8 mouse cellular contexts compared by ENCODE assay signal in genomic region chr11:108910328-108910886, GRCm38 (mm10). TPM values are rescaled to one million over a fixed set of nuclear protein-coding genes. Genes with fewer than 3 reads are reported as not detected.
DNase-seq lines count a peak whose midpoint lies in the region; ATAC-seq and TF ChIP-seq lines count a peak whose summit lies in the region.

No protein-coding gene starts in this region.

- H3K4me2 ChIP-seq in neural tube, embryonic 12.5 days (replicated peaks), result peak overlapping the region; percentile 48; the same call in 1 of the 2 replicates
- peak overlapping the region; percentile 45 for H3K4me2 ChIP-seq in intestine, embryonic 16.5 days (ENCODE audit: low read depth, low read length)
- H3K4me2 ChIP-seq in stomach, postnatal 0 days (replicated peaks; ENCODE audit: low read depth), result peak overlapping the region; percentile 47

- no peaks in the 10 kb centered on the region for H3K79me2 ChIP-seq in heart, adult 2 months (replicated peaks; ENCODE audit: control insufficient read depth, insufficient read depth, low read length)

- peaks cover 2% of the 10 kb centered on the region; the same call in 1 of the 2 replicates for H3K4me1 ChIP-seq in heart, adult 2 months (ENCODE audit: control insufficient read depth, insufficient read depth, low read length)
- H3K4me1 ChIP-seq in neural tube, embryonic 12.5 days, result peaks cover 15% of the 10 kb centered on the region; the same call in 1 of the 2 replicates
- H3K4me1 ChIP-seq in intestine, embryonic 16.5 days (ENCODE audit: control insufficient read depth, insufficient read depth, low read length), result peaks cover 15% of the 10 kb centered on the region
- H3K4me1 ChIP-seq in stomach, postnatal 0 days (replicated peaks; ENCODE audit: control insufficient read depth, insufficient read depth), result peaks cover 4% of the 10 kb centered on the region; the same call in 1 of the 2 replicates

- no peak for TF ChIP-seq POLR2A in heart, adult 2 months (IDR thresholded peaks at IDR 0.05; ENCODE audit: insufficient read depth, low read depth, low read length)

- TF ChIP-seq EP300 in heart, adult 2 months (IDR thresholded peaks at IDR 0.05; ENCODE audit: insufficient read depth, low read depth, low read length), result no peak
- TF ChIP-seq EP300 in stomach, postnatal 0 days (optimal IDR thresholded peaks at IDR 0.05), result no peak

- 0 out of 2 replicates have a peak overlapping the region, but pooled peaks have one; percentile 14 for H3K4me3 ChIP-seq in heart, adult 2 months
- H3K4me3 ChIP-seq in neural tube, embryonic 12.5 days, result no peak overlapping the region
- H3K4me3 ChIP-seq in intestine, embryonic 16.5 days (ENCODE audit: low read length), result 0 out of 2 replicates have a peak overlapping the region, but pooled peaks have one; percentile 31
- H3K4me3 ChIP-seq in stomach, postnatal 0 days (ENCODE audit: low read depth, low read length), result no peak overlapping the region

- H3K27me3 ChIP-seq in heart, adult 2 months (ENCODE audit: control insufficient read depth, insufficient read depth, low read length), result peaks cover 4% of the 10 kb centered on the region; the same call in 1 of the 2 replicates
- H3K27me3 ChIP-seq in neural tube, embryonic 12.5 days (replicated peaks), result peaks cover 6% of the 10 kb centered on the region; the same call in 1 of the 2 replicates
- H3K27me3 ChIP-seq in intestine, embryonic 16.5 days (replicated peaks; ENCODE audit: control insufficient read depth, insufficient read depth, low read length), result no peaks in the 10 kb centered on the region
- H3K27me3 ChIP-seq in stomach, postnatal 0 days (ENCODE audit: control insufficient read depth, insufficient read depth, low read length), result no peaks in the 10 kb centered on the region

- WGBS in heart, adult 2 months, result 8% methylated on average over 14 of the region's 14 CpGs
- 12% methylated on average over 14 of the region's 14 CpGs for WGBS in neural tube, embryonic 12.5 days
- WGBS in intestine, embryonic 16.5 days, result 10% methylated on average over 14 of the region's 14 CpGs
- WGBS in stomach, postnatal 0 days, result 5% methylated on average over 14 of the region's 14 CpGs

- no peak overlapping the region for H3K27ac ChIP-seq in heart, adult 2 months
- H3K27ac ChIP-seq in neural tube, embryonic 12.5 days, result no peak overlapping the region
- H3K27ac ChIP-seq in intestine, embryonic 16.5 days (ENCODE audit: low read length), result peak overlapping the region; percentile 79
- H3K27ac ChIP-seq in stomach, postnatal 0 days (replicated peaks), result 0 out of 2 replicates have a peak overlapping the region, but pooled peaks have one; percentile 14

- DNase-seq in heart, adult 2 months, result no peak
- DNase-seq in heart, postnatal 14 days, result no peak
- no peak for DNase-seq in neural tube, embryonic 10.5 days (ENCODE audit: extremely low spot score, low spot score)
- DNase-seq in stomach, postnatal 0 days (ENCODE audit: low spot score), result no peak
- DNase-seq in layer of hippocampus, adult 18-20 months (ENCODE audit: low spot score in 2 of 2), result no peak

- no peak overlapping the region for H3K9ac ChIP-seq in heart, adult 2 months (ENCODE audit: low read depth, low read length)
- H3K9ac ChIP-seq in neural tube, embryonic 12.5 days, result no peak overlapping the region
- no peak overlapping the region for H3K9ac ChIP-seq in intestine, embryonic 16.5 days (ENCODE audit: low read depth, low read length)
- no peak overlapping the region for H3K9ac ChIP-seq in stomach, postnatal 0 days (ENCODE audit: low read length)

- no peak for ATAC-seq in neural tube, embryonic 12.5 days (ENCODE audit: low FRiP score, low read depth)
- ATAC-seq in intestine, embryonic 16.5 days, result peak; percentile 12
- ATAC-seq in stomach, postnatal 0 days (ENCODE audit: low FRiP score, low TSS enrichment), result no peak
- no peak for ATAC-seq in monocyte, adult 5-6 weeks (replicated peaks; ENCODE audit: insufficient number of reproducible peaks, low FRiP score, low TSS enrichment, poor library complexity, severe bottlenecking)

- no peaks in the 10 kb centered on the region for H3K9me3 ChIP-seq in neural tube, embryonic 12.5 days
- no peaks in the 10 kb centered on the region for H3K9me3 ChIP-seq in intestine, embryonic 16.5 days (ENCODE audit: control insufficient read depth, low read length)
- H3K9me3 ChIP-seq in stomach, postnatal 0 days (ENCODE audit: control insufficient read depth, low read length), result no peaks in the 10 kb centered on the region

- H3K36me3 ChIP-seq in heart, adult 2 months (ENCODE audit: control insufficient read depth, insufficient read depth, low read length), result no peaks in the 10 kb centered on the region
- no peaks in the 10 kb centered on the region for H3K36me3 ChIP-seq in neural tube, embryonic 12.5 days
- H3K36me3 ChIP-seq in intestine, embryonic 16.5 days (ENCODE audit: control insufficient read depth, insufficient read depth, low read length), result no peaks in the 10 kb centered on the region
- H3K36me3 ChIP-seq in stomach, postnatal 0 days (ENCODE audit: control insufficient read depth, insufficient read depth, low read length), result no peaks in the 10 kb centered on the region

- intact Hi-C loops in heart, adult 2 months (cut with DNase I), result no loop called here
- intact Hi-C loops in heart, postnatal 14 days (cut with DNase I), result no loop called here

- TF ChIP-seq CTCF in heart, adult 2 months (IDR thresholded peaks at IDR 0.05), result no peak
- TF ChIP-seq CTCF in stomach, postnatal 0 days (IDR thresholded peaks at IDR 0.05; ENCODE audit: low read depth), result no peak

RNA-seq across cellular contexts. Expression of gene Axin2, which starts 9.7 kb away (rescaled TPM):
- 1 to 10 TPM; 3.5 to 6.6 TPM for total RNA-seq in heart, adult 2 months (2021)
- 2.7 and 2.8 TPM in 2 replicates for polyA plus RNA-seq in heart, adult 2 months (2012; rRNA removed)
- 1 to 10 TPM; 5.3 to 5.7 TPM for total RNA-seq in heart, postnatal 14 days (2021)
- polyA plus RNA-seq in neural tube, embryonic 12.5 days (2016; fragmentation: Nextera tagmentation; extraction: Ambion mirVana), result 13.6 and 15.4 TPM in 2 replicates
- 2.8 and 3.2 TPM in 2 replicates for polyA plus RNA-seq in intestine, embryonic 16.5 days (2015; fragmentation: Nextera tagmentation; extraction: Ambion mirVana)
- polyA plus RNA-seq in stomach, postnatal 0 days (2015; fragmentation: Nextera tagmentation; extraction: Ambion mirVana), result 2.6 and 2.7 TPM in 2 replicates
- 10 to 100 TPM; 30.6 to 33.8 TPM for total RNA-seq in layer of hippocampus, adult 18-20 months (2021)
- total RNA-seq in monocyte, adult 5-6 weeks (2017), result 1.5 to 5.5 TPM (median 2.2 TPM) in 3 replicates

Comparison
In these comparisons a context has a peak if more than half of its experiments do, and no peak if none do; other contexts are left out.
1. H3K27ac ChIP-seq: peak in intestine, embryonic 16.5 days (single experiment) and stomach, postnatal 0 days (single experiment); none in heart, adult 2 months (single experiment) and neural tube, embryonic 12.5 days (single experiment).
2. H3K4me3 ChIP-seq: peak in heart, adult 2 months (single experiment) and intestine, embryonic 16.5 days (single experiment); none in neural tube, embryonic 12.5 days (single experiment) and stomach, postnatal 0 days (single experiment).
3. Peak in every context shown above with its lines, with median percentiles within 50 percentile points of each other: H3K4me2 ChIP-seq.